Mouse (Mus musculus): ENCODE data around the gene Mettl22.

- no peak for TF ChIP-seq CTCF (IDR thresholded peaks at IDR 0.05; ENCODE audit: borderline replicate concordance, control insufficient read depth, extremely low read depth, insufficient read depth, low read length, poor library complexity)
- no peak for TF ChIP-seq POLR2A (IDR thresholded peaks at IDR 0.05; ENCODE audit: control insufficient read depth, extremely low read depth, insufficient read depth, low read length, poor library complexity)
Measured at GRCm38 (mm10) chr16:8424971-8425330, 45.6 kb upstream of the Mettl22 start, which contains the start of gene Tmem114.
